Mouse (Mus musculus) bone marrow macrophage, adult 2 months (primary cell): Measurements from ENCODE around the gene Tm4sf4.

Source experiments
- CTCF ChIP-seq: IDR thresholded peaks from 2 replicates; pipeline ENCODE4 v1.5.1; 2012; ENCODE audit warnings: low read depth, mild to moderate bottlenecking, low read length, moderate library complexity
- POLR2A ChIP-seq: IDR thresholded peaks from 2 replicates; pipeline ENCODE4 v1.6.1; 2012; ENCODE audit warnings: mild to moderate bottlenecking, low read depth, low read length, borderline replicate concordance

GRCm38 (mm10) chr3:57420233-57420632, 4.9 kb upstream of the Tm4sf4 start:
- TF ChIP-seq CTCF (no peak), POLR2A (no peak)
